In the genomic region with DNA sequence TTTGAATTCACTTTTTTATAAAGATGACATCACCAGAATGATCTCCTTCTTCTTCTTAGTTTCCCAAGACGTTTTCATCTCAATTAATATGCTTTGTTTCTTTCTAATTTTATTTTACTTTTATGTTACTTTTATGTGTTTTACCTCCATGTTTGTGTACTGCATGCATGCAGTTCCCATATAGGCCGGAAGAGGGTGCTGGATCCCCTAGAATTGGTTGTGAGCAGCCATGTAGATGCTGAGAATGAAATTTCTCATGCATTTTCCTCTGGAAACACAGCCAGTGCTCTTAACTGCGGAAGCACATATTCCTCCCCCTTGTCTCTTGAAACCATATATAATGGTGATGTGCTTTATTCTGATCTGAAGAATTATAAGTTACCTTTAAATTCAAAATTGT, we compare ENCODE assay signal across 9 mouse cellular contexts.
DNase-seq lines count a peak whose midpoint lies in the region; ATAC-seq and TF ChIP-seq lines count a peak whose summit lies in the region.
"Had no signal": no experiment of that assay in that cellular context is flagged by ENCODE, and none has a peak within 500 bp of the region (broad histone marks: within the 10 kb centered on the region; RNA-seq: fewer than 3 reads in every experiment).

No protein-coding gene starts in this region.

- DNase-seq in gastrocnemius, postnatal 10 days, result peak; percentile 6
- no peak for DNase-seq in gastrocnemius, postnatal 14 days
- DNase-seq in lung, embryonic 14.5 days, result peak; percentile 35
- DNase-seq in lung, adult 18-20 months, result no peak
- peak; percentile 41 for DNase-seq in embryonic facial prominence, embryonic 11.5 days (ENCODE audit: low spot score)
- no peak for DNase-seq in cerebellum, adult 2 months
- no peak for DNase-seq in adipocyte (ENCODE audit: low spot score)

- WGBS in lung, embryonic 14.5 days, result 42% methylated on average over 3 of the region's 3 CpGs
- WGBS in embryonic facial prominence, embryonic 11.5 days, result 50% methylated on average over 3 of the region's 3 CpGs
- WGBS in cerebellum, adult 2 months, result 59% methylated on average over 3 of the region's 3 CpGs

- no peaks in the 10 kb centered on the region for H3K9me3 ChIP-seq in lung, embryonic 14.5 days (ENCODE audit: low read depth, low read length)
- no peaks in the 10 kb centered on the region for H3K9me3 ChIP-seq in E14TG2a.4 (ENCODE audit: low read length)
- H3K9me3 ChIP-seq in embryonic facial prominence, embryonic 11.5 days (replicated peaks; ENCODE audit: control insufficient read depth, low read length), result no peaks in the 10 kb centered on the region
- H3K9me3 ChIP-seq: midbrain, embryonic 12.5 days had no signal

- intact Hi-C loops in gastrocnemius, postnatal 14 days (cut with DNase I; ENCODE audit: low total_unique reads), result no loop called here

- no peaks in the 10 kb centered on the region for H3K36me3 ChIP-seq in lung, embryonic 14.5 days (ENCODE audit: insufficient read depth)
- no peaks in the 10 kb centered on the region for H3K36me3 ChIP-seq in E14TG2a.4 (ENCODE audit: insufficient read depth, low read length)
- no peaks in the 10 kb centered on the region for H3K36me3 ChIP-seq in embryonic facial prominence, embryonic 11.5 days (replicated peaks; ENCODE audit: control insufficient read depth, insufficient read depth, low read depth, low read length)
- H3K36me3 ChIP-seq: midbrain, embryonic 12.5 days had no signal

- peak; percentile 59 for TF ChIP-seq CTCF in lung, embryonic 14.5 days (IDR thresholded peaks at IDR 0.05; ENCODE audit: low read depth)
- TF ChIP-seq CTCF in E14TG2a.4 (conservative IDR thresholded peaks at IDR 0.05; ENCODE audit: low read length), result peak; percentile 85
- no peak for TF ChIP-seq CTCF in cerebellum, adult 2 months (IDR thresholded peaks at IDR 0.05; ENCODE audit: borderline replicate concordance, insufficient read depth, low read depth, low read length)

- no peak overlapping the region for H3K4me2 ChIP-seq in lung, embryonic 14.5 days
- H3K4me2 ChIP-seq in embryonic facial prominence, embryonic 11.5 days (ENCODE audit: low read depth, low read length), result no peak overlapping the region
- H3K4me2 ChIP-seq: midbrain, embryonic 12.5 days had no signal

- no peaks in the 10 kb centered on the region for H3K27me3 ChIP-seq in lung, embryonic 14.5 days (ENCODE audit: insufficient read depth, low read length)
- H3K27me3 ChIP-seq in E14TG2a.4 (ENCODE audit: insufficient read depth, low read length), result no peaks in the 10 kb centered on the region
- no peaks in the 10 kb centered on the region for H3K27me3 ChIP-seq in embryonic facial prominence, embryonic 11.5 days (ENCODE audit: control insufficient read depth, insufficient read depth, low read length)
- no peaks in the 10 kb centered on the region for H3K27me3 ChIP-seq in cerebellum, adult 2 months (ENCODE audit: control insufficient read depth, insufficient read depth, low read length)
- H3K27me3 ChIP-seq: midbrain, embryonic 12.5 days had no signal

- H3K4me1 ChIP-seq in lung, embryonic 14.5 days (ENCODE audit: insufficient read depth), result no peaks in the 10 kb centered on the region
- H3K4me1 ChIP-seq in E14TG2a.4 (replicated peaks; ENCODE audit: low read depth, low read length), result no peaks in the 10 kb centered on the region
- H3K4me1 ChIP-seq in embryonic facial prominence, embryonic 11.5 days (ENCODE audit: control insufficient read depth, insufficient read depth, low read length), result no peaks in the 10 kb centered on the region
- H3K4me1 ChIP-seq in cerebellum, adult 2 months (ENCODE audit: control insufficient read depth, insufficient read depth, low read length), result no peaks in the 10 kb centered on the region
- H3K4me1 ChIP-seq: midbrain, embryonic 12.5 days had no signal

- H3K9ac ChIP-seq in lung, embryonic 14.5 days, result no peak overlapping the region
- no peak overlapping the region for H3K9ac ChIP-seq in embryonic facial prominence, embryonic 11.5 days (replicated peaks; ENCODE audit: low read length)
- H3K9ac ChIP-seq: midbrain, embryonic 12.5 days had no signal

- H3K27ac ChIP-seq in lung, embryonic 14.5 days (ENCODE audit: low read depth), result no peak overlapping the region
- H3K27ac ChIP-seq in embryonic facial prominence, embryonic 11.5 days (replicated peaks; ENCODE audit: low read depth, low read length), result no peak overlapping the region
- H3K27ac ChIP-seq in cerebellum, adult 2 months (ENCODE audit: insufficient read depth, low read length), result no peak overlapping the region
- H3K27ac ChIP-seq: midbrain, embryonic 12.5 days had no signal

- no peak for TF ChIP-seq POLR2A in cerebellum, adult 2 months (IDR thresholded peaks at IDR 0.05; ENCODE audit: borderline replicate concordance, insufficient read depth, low read length)

- no peak for ATAC-seq in lung, embryonic 14.5 days (ENCODE audit: insufficient read depth)
- ATAC-seq in embryonic facial prominence, embryonic 11.5 days (replicated peaks; ENCODE audit: insufficient number of reproducible peaks, low FRiP score, low TSS enrichment, low read depth), result no peak

- H3K4me3 ChIP-seq in lung, embryonic 14.5 days (ENCODE audit: low read depth, low read length), result no peak overlapping the region
- H3K4me3 ChIP-seq in E14TG2a.4 (replicated peaks; ENCODE audit: low read length), result no peak overlapping the region
- no peak overlapping the region for H3K4me3 ChIP-seq in embryonic facial prominence, embryonic 11.5 days (ENCODE audit: low read depth, low read length)
- H3K4me3 ChIP-seq in cerebellum, adult 2 months (replicated peaks; ENCODE audit: insufficient read depth, low read depth, low read length), result no peak overlapping the region
- H3K4me3 ChIP-seq: midbrain, embryonic 12.5 days had no signal

Comparison
In these comparisons a context has a peak if more than half of its experiments do, and no peak if none do; other contexts are left out.
1. DNase-seq: peak in gastrocnemius, postnatal 10 days (single experiment), lung, embryonic 14.5 days (single experiment) and embryonic facial prominence, embryonic 11.5 days (single experiment); none in gastrocnemius, postnatal 14 days (single experiment), lung, adult 18-20 months (0 of 2), cerebellum, adult 2 months (0 of 2) and adipocyte (single experiment).